Mouse (Mus musculus) liver, adult 2 months (tissue): ENCODE results near the gene Klhl12.

Experiments used
- CTCF ChIP-seq: fragments of 200-500 bp; IDR thresholded peaks from 2 replicates; pipeline ENCODE4 v1.5.1; 2011; ENCODE audit warnings: low read depth, low read length, control low read depth
- POLR2A ChIP-seq: fragments of 200-500 bp; IDR thresholded peaks from 2 replicates; pipeline ENCODE4 v1.6.1; 2011; ENCODE audit warnings: low read length, control low read depth; ENCODE audit not compliant: insufficient read depth; ENCODE audit errors: extremely low read depth

DNA sequence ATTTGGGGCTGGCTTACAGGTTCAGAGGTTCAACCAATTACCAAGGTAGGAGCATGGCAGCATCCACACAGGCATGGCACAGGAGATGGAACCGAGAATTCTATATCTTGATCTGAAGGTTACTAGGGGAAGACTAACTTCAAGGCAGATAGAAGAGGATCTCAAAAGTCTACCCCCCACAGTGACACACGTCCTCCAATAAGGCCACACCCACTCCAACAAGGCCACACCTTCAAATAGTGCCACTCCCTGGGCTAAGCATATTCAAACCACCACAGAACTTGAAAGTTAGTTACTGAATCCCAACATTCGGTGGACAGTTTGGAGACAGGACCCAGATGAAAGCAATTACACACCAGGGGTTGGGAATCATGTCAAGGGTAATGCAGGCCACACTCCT, 80.2 kb downstream of the Klhl12 start:
- TF ChIP-seq CTCF: no peak
- TF ChIP-seq POLR2A: no peak
